Mouse (Mus musculus): Measurements from ENCODE around the gene Rps3. TPM values are rescaled to one million over a fixed set of nuclear protein-coding genes. Genes with fewer than 3 reads are reported as not detected.

The Rps3 gene
- total RNA-seq, 2 experiments from 2014 or later: 1,629 to 2,565 TPM

DNA sequence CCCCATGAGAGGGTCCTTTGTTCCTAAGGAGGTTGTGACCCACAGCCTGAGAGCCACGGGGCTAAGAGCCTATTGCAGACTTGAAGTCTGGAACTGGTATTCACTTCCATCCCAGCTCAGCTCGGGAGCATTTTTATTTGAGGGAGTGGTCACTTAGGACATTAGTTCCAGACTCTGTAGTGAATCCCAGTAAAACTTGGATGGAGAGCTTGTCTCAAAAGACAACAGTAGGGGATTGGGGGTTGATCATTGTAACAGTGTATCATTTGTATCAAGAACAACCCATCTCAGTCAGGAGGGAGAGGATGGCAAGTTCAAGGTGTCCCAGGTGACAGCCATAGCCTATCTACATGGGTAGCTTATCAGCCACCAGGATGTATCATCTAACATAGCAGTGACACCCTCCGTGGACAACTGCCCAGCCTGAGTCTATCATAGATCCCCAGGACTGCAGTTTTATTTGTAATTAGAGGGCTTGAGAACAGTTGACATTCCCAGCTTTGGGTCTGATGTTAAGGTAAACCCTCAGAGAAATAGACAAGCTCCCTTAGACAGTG lies 6.9 kb downstream of the Rps3 start:
- no peak for ATAC-seq (replicated peaks; ENCODE audit: poor library complexity)

- no peak for ATAC-seq (replicated peaks; ENCODE audit: poor library complexity)
These were observed 8.0 kb downstream of the Rps3 start for GRCm38 (mm10) chr7:99475562-99475911.

GRCm38 (mm10) chr7:99474836-99475561 lies 8.5 kb downstream of the Rps3 start:
- ATAC-seq (replicated peaks; ENCODE audit: poor library complexity): peak; percentile 43

DNA sequence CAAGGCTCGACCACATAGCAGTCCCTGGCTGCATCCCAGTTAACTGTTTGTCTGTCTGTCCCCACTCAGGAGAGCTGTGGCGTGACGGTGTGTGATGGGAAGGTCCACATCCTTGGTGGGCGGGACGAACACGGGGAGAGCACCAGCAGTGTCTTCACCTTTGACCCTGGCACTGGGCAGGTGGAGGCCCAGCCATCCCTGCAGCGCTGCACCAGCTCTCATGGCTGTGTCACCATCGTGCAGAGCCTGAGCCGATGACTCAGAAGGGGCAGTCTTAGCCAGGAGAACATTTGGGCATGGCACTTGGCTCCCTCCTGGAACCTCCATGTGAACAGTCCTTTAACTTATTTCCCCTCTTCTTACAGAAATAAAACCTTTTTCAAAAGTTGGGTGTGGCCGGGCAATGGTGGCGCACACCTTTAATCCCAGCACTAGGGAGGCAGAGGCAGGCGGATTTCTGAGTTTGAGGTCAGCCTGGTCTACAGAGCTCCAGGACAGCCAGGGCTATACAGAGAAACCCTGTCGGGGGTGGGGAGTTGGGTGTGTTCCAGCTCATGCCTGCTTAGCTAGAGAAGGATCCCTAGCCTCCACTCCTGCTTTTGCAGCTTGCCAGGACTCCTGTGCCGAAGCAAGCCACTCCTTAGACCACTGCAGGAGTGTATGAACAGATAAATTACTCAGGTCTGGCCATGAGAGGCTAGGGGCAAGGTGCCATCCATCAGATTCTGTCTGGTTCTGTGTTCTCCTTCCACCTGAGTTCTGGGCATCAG lies 9.7 kb downstream of the Rps3 start:
- ATAC-seq (replicated peaks; ENCODE audit: poor library complexity): peak; percentile 35

GRCm38 (mm10) chr7:99471578-99471977 lies 12.0 kb downstream of the Rps3 start:
- no peak for ATAC-seq (replicated peaks; ENCODE audit: poor library complexity)

- peak; percentile 15; the same call in 1 of the 2 replicates for ATAC-seq (replicated peaks; ENCODE audit: poor library complexity)
These were observed 13.7 kb downstream of the Rps3 start for GRCm38 (mm10) chr7:99469680-99470405.

GRCm38 (mm10) chr7:99468283-99469132 lies 15.0 kb downstream of the Rps3 start:
- ATAC-seq (replicated peaks; ENCODE audit: poor library complexity): peak; percentile 65

- peak; percentile 41 for ATAC-seq (replicated peaks; ENCODE audit: poor library complexity)
These were observed 15.6 kb downstream of the Rps3 start for GRCm38 (mm10) chr7:99467916-99468282.

GRCm38 (mm10) chr7:99465811-99466210 lies 17.7 kb downstream of the Rps3 start, which contains the start of gene Klhl35:
Klhl35 (plus strand) TSS chr7:99466004.
- no peak for ATAC-seq (replicated peaks; ENCODE audit: poor library complexity)

GRCm38 (mm10) chr7:99463120-99463519 lies 20.4 kb downstream of the Rps3 start:
- no peak for ATAC-seq (replicated peaks; ENCODE audit: poor library complexity)

DNA sequence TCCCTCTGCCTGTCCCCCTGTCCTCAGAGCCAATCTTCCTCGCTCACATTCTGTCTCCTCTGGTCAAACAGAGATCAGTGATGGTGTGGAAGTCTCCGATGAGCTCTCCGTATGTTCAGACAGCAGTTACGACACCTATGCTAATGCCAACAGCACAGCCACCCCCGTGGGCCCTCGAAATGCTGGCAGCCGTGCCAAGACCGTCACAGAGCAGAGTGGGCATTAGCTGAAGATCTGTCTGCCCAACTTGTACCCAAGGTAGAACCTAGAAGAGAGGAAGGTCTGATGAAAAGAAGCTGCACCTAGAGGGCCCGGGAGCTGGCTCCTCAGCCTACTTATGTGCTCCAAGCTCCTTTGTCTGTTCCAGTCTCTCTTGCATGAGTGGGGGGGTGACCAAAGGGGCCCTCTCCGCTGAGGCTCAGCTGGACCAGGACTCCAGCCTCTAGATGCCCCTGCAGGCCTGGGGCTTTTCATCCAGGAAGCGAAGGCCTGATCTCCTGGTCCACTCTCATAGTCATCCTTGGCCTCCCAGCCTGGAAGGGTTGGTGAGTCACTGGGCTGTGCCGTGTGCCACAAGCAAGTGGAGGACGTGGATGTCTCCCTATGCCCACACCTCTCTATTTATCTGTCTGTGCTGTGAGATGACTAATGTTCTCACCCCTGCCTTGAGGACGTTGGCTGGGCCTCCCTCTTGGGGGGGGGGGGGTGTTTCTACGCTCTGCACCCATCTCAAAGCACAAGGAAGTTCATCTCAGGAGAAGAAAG lies 23.5 kb downstream of the Rps3 start:
- ATAC-seq (replicated peaks; ENCODE audit: poor library complexity): no peak

DNA sequence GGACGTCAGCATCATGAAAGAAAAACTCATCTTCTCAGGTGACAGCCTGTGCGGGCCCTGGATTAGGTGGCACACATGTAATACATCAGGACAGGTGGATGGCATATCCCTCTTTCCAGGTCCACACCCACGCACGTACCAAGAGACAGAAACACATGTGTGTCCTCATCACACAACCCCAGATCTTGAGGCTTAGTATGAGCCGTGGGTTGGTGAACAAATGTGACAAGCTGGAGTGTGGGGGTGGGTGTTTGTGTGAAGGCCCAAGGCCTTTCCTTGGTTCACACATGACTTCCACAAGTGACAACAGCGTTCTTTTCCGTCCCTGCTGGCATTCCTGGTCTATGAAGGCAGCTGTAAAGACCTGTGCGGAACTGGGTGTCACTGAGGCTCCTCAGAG lies 24.7 kb downstream of the Rps3 start:
- ATAC-seq (replicated peaks; ENCODE audit: poor library complexity): no peak

GRCm38 (mm10) chr7:99454044-99454443 lies 29.5 kb downstream of the Rps3 start:
- ATAC-seq (replicated peaks; ENCODE audit: poor library complexity): no peak

- no peak for ATAC-seq (replicated peaks; ENCODE audit: poor library complexity)
These were observed 30.7 kb downstream of the Rps3 start for GRCm38 (mm10) chr7:99452859-99453258.

DNA sequence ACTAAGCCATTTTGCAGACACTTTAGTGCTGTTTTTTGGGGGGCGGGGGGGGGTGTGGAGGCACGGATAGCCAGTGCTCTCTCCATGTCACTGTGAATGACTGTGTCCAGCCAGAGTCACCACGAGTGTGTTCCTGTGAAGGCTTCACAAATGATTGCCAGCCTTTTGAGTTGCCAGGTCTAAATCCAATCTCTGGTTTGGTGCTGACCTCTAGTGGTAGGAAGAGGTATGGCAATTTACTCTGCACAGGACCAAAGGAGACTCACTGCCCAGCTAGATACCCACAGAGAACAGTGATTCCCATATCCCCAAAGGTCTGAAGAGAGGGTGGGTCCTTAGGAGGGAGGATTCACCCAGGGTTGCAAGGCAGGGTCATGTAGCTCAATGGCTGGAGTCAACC lies 32.8 kb downstream of the Rps3 start:
- peak; percentile 79 for ATAC-seq (replicated peaks; ENCODE audit: poor library complexity)

GRCm38 (mm10) chr7:99449751-99450150 lies 33.8 kb downstream of the Rps3 start:
- no peak for ATAC-seq (replicated peaks; ENCODE audit: poor library complexity)

DNA sequence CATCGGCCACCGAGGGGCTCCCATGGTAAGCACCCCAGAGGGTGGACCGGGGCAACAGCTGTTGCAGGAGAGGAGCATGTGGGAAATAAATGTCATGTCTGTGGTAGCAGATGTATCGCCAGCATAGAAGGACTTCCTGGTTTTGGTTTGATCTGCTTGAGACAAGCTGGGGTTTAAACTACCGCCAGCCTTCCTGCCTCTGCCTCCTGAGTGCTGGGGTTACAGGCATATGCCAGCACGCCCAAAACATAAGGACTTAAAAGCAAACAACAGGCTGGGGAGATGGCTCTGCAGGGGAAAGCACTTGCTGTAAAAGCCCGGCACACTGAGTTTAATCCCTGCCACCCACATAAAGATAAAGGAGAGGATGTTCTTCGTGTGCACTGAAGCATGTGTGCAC lies 34.5 kb downstream of the Rps3 start:
- peak; percentile 26; the same call in 1 of the 2 replicates for ATAC-seq (replicated peaks; ENCODE audit: poor library complexity)

DNA sequence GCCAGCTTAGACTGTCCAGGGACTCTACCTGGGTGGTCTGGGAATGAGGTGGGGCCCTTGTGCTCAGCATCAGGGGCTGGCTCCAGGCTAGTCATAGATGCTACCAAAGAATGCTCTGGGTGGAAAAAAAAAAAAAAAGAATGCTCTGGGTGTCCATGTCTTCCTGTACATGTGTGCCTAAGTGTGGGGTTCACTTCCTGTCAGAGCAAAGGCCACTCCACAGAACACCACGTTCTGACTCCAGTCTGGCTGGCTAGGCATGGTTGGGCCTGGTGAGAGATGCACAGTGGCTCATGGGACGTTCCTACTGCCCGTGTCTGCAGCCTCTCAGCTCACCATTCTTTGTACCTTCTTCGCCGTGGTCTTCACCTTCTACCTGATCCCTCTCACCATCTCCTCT lies 34.9 kb downstream of the Rps3 start:
- no peak for ATAC-seq (replicated peaks; ENCODE audit: poor library complexity)

GRCm38 (mm10) chr7:99447323-99447722 lies 36.2 kb downstream of the Rps3 start:
- ATAC-seq (replicated peaks; ENCODE audit: poor library complexity): no peak

- ATAC-seq (replicated peaks; ENCODE audit: poor library complexity): peak; percentile 33; the same call in 1 of the 2 replicates
These were observed 37.7 kb downstream of the Rps3 start for GRCm38 (mm10) chr7:99445833-99446232.
